Mouse (Mus musculus): Measurements from ENCODE around the gene Prr14. TPM values are rescaled to one million over a fixed set of nuclear protein-coding genes. Genes with fewer than 3 reads are reported as not detected.
"Not testable (repeated sequence)": the region's sequence is repeated elsewhere in the genome, so short reads cannot be mapped to it uniquely, and the experiment has no call there.

Gene Prr14
- 40.5 TPM in 2 replicates for polyA plus RNA-seq (2015; fragmentation: Nextera tagmentation; extraction: Ambion mirVana)

GRCm38 (mm10) chr7:127459311-127459710 is at the start of gene Prr14:
Gene Prr14, plus strand, starts transcription at chr7:127459611.
- not testable (repeated sequence) for ATAC-seq (replicated peaks); H3K4me1 ChIP-seq; H3K4me2 ChIP-seq; H3K4me3 ChIP-seq; H3K9ac ChIP-seq; H3K27me3 ChIP-seq (replicated peaks); H3K9me3 ChIP-seq; H3K27ac ChIP-seq
- H3K36me3 ChIP-seq (replicated peaks), result peaks cover 16% of the 10 kb centered on the region; the same call in 1 of the 2 replicates
- WGBS, result 98% methylated on average over 8 of the region's 8 CpGs

GRCm38 (mm10) chr7:127411418-127411817 is 48.0 kb upstream of the Prr14 start:
- no peak overlapping the region for H3K9ac ChIP-seq
- H3K27ac ChIP-seq, result no peak overlapping the region
- H3K36me3 ChIP-seq (replicated peaks), result peaks cover 7% of the 10 kb centered on the region; the same call in 1 of the 2 replicates
- 0 out of 2 replicates have a peak, but pooled peaks cover 4% of the 10 kb centered on the region for H3K4me1 ChIP-seq
- 73% methylated on average over 2 of the region's 2 CpGs for WGBS
- H3K4me2 ChIP-seq, result no peak overlapping the region
- H3K4me3 ChIP-seq, result no peak overlapping the region
- no peaks in the 10 kb centered on the region for H3K27me3 ChIP-seq (replicated peaks)
- ATAC-seq (replicated peaks), result no peak
- H3K9me3 ChIP-seq, result no peaks in the 10 kb centered on the region

GRCm38 (mm10) chr7:127421388-127422191 is 37.8 kb upstream of the Prr14 start, which contains the start of gene Zfp688:
Gene Zfp688, minus strand, starts transcription at chr7:127422068.
- Histone ChIP-seq H3K36me3 (replicated peaks) (no peaks in the 10 kb centered on the region), H3K4me3 (peak within 1 kb of the TSS; percentile 77)

GRCm38 (mm10) chr7:127422247-127422646 is 37.2 kb upstream of the Prr14 start:
- H3K4me2 ChIP-seq, result peak overlapping the region; percentile 96
- peak overlapping the region; percentile 83 for H3K27ac ChIP-seq
- H3K27me3 ChIP-seq (replicated peaks), result peaks cover 9% of the 10 kb centered on the region
- H3K9ac ChIP-seq, result peak overlapping the region; percentile 86
- H3K4me3 ChIP-seq, result peak overlapping the region; percentile 77
- peaks cover 15% of the 10 kb centered on the region for H3K4me1 ChIP-seq
- ATAC-seq (replicated peaks), result peak; percentile 86
- no peaks in the 10 kb centered on the region for H3K36me3 ChIP-seq (replicated peaks)
- 2% methylated on average over 15 of the region's 15 CpGs for WGBS
- no peaks in the 10 kb centered on the region for H3K9me3 ChIP-seq

More at GRCm38 (mm10) chr7:127421388-127422191, 37.8 kb upstream of the Prr14 start, which contains the start of gene Zfp688:
- peak within 1 kb of the TSS; percentile 83 for H3K27ac ChIP-seq
- WGBS, result under 1% methylated on average over 48 of the region's 48 CpGs
- peak; percentile 95 for ATAC-seq (replicated peaks)
- H3K4me2 ChIP-seq, result peak within 1 kb of the TSS; percentile 96
- H3K9me3 ChIP-seq, result no peaks in the 10 kb centered on the region
- H3K4me1 ChIP-seq, result peaks cover 15% of the 10 kb centered on the region
- peak within 1 kb of the TSS; percentile 86 for H3K9ac ChIP-seq
- peaks cover 9% of the 10 kb centered on the region for H3K27me3 ChIP-seq (replicated peaks)

GRCm38 (mm10) chr7:127425291-127425690 is 34.1 kb upstream of the Prr14 start:
- 91% methylated on average over 3 of the region's 3 CpGs for WGBS
- ATAC-seq (replicated peaks), result no peak
- peaks cover 15% of the 10 kb centered on the region for H3K27me3 ChIP-seq (replicated peaks)

GRCm38 (mm10) chr7:127425911-127426310 is 33.5 kb upstream of the Prr14 start:
- H3K4me2 ChIP-seq, result no peak overlapping the region
- ATAC-seq (replicated peaks), result no peak
- H3K4me1 ChIP-seq, result peaks cover 11% of the 10 kb centered on the region
- H3K27me3 ChIP-seq (replicated peaks), result peaks cover 15% of the 10 kb centered on the region
- no peaks in the 10 kb centered on the region for H3K9me3 ChIP-seq
- H3K9ac ChIP-seq, result no peak overlapping the region
- no peaks in the 10 kb centered on the region for H3K36me3 ChIP-seq (replicated peaks)
- H3K27ac ChIP-seq, result no peak overlapping the region
- no peak overlapping the region for H3K4me3 ChIP-seq
- WGBS, result 95% methylated on average over 2 of the region's 2 CpGs

More at GRCm38 (mm10) chr7:127425291-127425690, 34.1 kb upstream of the Prr14 start:
- H3K9ac ChIP-seq, result no peak overlapping the region
- no peak overlapping the region for H3K4me3 ChIP-seq
- H3K4me1 ChIP-seq, result peaks cover 15% of the 10 kb centered on the region
- H3K4me2 ChIP-seq, result no peak overlapping the region
- no peak overlapping the region for H3K27ac ChIP-seq
- H3K36me3 ChIP-seq (replicated peaks), result no peaks in the 10 kb centered on the region
- H3K9me3 ChIP-seq, result no peaks in the 10 kb centered on the region

- Histone ChIP-seq H3K9ac (no peak overlapping the region), H3K4me1 (peaks cover 7% of the 10 kb centered on the region), H3K27ac (no peak overlapping the region), H3K36me3 (replicated peaks) (no peaks in the 10 kb centered on the region), H3K9me3 (no peaks in the 10 kb centered on the region), H3K27me3 (replicated peaks) (peaks cover 15% of the 10 kb centered on the region), H3K4me3 (no peak overlapping the region), H3K4me2 (no peak overlapping the region)
- no peak for ATAC-seq (replicated peaks)
- 74% methylated on average over 3 of the region's 3 CpGs for WGBS
Measured at GRCm38 (mm10) chr7:127426354-127426753, 33.1 kb upstream of the Prr14 start.

GRCm38 (mm10) chr7:127435206-127435605 is 24.2 kb upstream of the Prr14 start:
- no peaks in the 10 kb centered on the region for H3K36me3 ChIP-seq (replicated peaks)
- no peak overlapping the region for H3K9ac ChIP-seq
- H3K4me3 ChIP-seq, result no peak overlapping the region
- H3K4me1 ChIP-seq, result no peaks in the 10 kb centered on the region
- no peak overlapping the region for H3K27ac ChIP-seq
- 93% methylated on average over 4 of the region's 4 CpGs for WGBS
- no peaks in the 10 kb centered on the region; the same call in 1 of the 2 replicates for H3K9me3 ChIP-seq
- H3K4me2 ChIP-seq, result no peak overlapping the region
- H3K27me3 ChIP-seq (replicated peaks), result no peaks in the 10 kb centered on the region
- no peak for ATAC-seq (replicated peaks)

GRCm38 (mm10) chr7:127437724-127438123 is 21.7 kb upstream of the Prr14 start:
- H3K4me2 ChIP-seq, result no peak overlapping the region
- 91% methylated on average over 3 of the region's 3 CpGs for WGBS
- no peak for ATAC-seq (replicated peaks)

GRCm38 (mm10) chr7:127443976-127444375 is 15.4 kb upstream of the Prr14 start:
- Histone ChIP-seq H3K36me3 (replicated peaks) (peaks cover 14% of the 10 kb centered on the region; the same call in 1 of the 2 replicates), H3K27me3 (replicated peaks) (no peaks in the 10 kb centered on the region), H3K4me3 (no peak overlapping the region), H3K4me1 (peaks cover 7% of the 10 kb centered on the region), H3K9ac (no peak overlapping the region), H3K4me2 (no peak overlapping the region), H3K9me3 (no peaks in the 10 kb centered on the region), H3K27ac (no peak overlapping the region)
- no peak for ATAC-seq (replicated peaks)
- 87% methylated on average over 20 of the region's 20 CpGs for WGBS

More at GRCm38 (mm10) chr7:127437724-127438123, 21.7 kb upstream of the Prr14 start:
- H3K27ac ChIP-seq, result no peak overlapping the region
- no peaks in the 10 kb centered on the region for H3K4me1 ChIP-seq
- H3K36me3 ChIP-seq (replicated peaks), result no peaks in the 10 kb centered on the region; the same call in 1 of the 2 replicates
- H3K9me3 ChIP-seq, result no peaks in the 10 kb centered on the region; the same call in 1 of the 2 replicates
- no peaks in the 10 kb centered on the region for H3K27me3 ChIP-seq (replicated peaks)
- H3K9ac ChIP-seq, result no peak overlapping the region
- H3K4me3 ChIP-seq, result no peak overlapping the region

- H3K9me3 ChIP-seq, result no peaks in the 10 kb centered on the region
- peak within 1 kb of the TSS; percentile 67 for H3K4me3 ChIP-seq
- H3K27me3 ChIP-seq (replicated peaks), result no peaks in the 10 kb centered on the region
- peak within 1 kb of the TSS; percentile 81 for H3K4me2 ChIP-seq
- H3K4me1 ChIP-seq, result peaks cover 45% of the 10 kb centered on the region
- peak within 1 kb of the TSS; percentile 92 for H3K27ac ChIP-seq
- H3K36me3 ChIP-seq (replicated peaks), result peaks cover 12% of the 10 kb centered on the region; the same call in 1 of the 2 replicates
- peak within 1 kb of the TSS; percentile 79 for H3K9ac ChIP-seq
- ATAC-seq (replicated peaks), result peak; percentile 94
- WGBS, result under 1% methylated on average over 54 of the region's 54 CpGs
Measured at GRCm38 (mm10) chr7:127448521-127449300, 10.7 kb upstream of the Prr14 start, which contains the start of gene Zfp689. Gene Zfp689, minus strand, starts transcription at chr7:127449158.

GRCm38 (mm10) chr7:127449966-127450365 is 9.4 kb upstream of the Prr14 start:
- peak overlapping the region; percentile 75 for H3K27ac ChIP-seq
- WGBS, result 79% methylated on average over 7 of the region's 7 CpGs
- peak overlapping the region; percentile 42 for H3K9ac ChIP-seq
- H3K4me3 ChIP-seq, result peak overlapping the region; percentile 67
- no peaks in the 10 kb centered on the region; the same call in 1 of the 2 replicates for H3K36me3 ChIP-seq (replicated peaks)
- peak overlapping the region; percentile 81 for H3K4me2 ChIP-seq
- ATAC-seq (replicated peaks), result no peak
- H3K4me1 ChIP-seq, result peaks cover 45% of the 10 kb centered on the region
- no peaks in the 10 kb centered on the region for H3K27me3 ChIP-seq (replicated peaks)
- no peaks in the 10 kb centered on the region for H3K9me3 ChIP-seq

Measured in midbrain, embryonic 15.5 days (tissue).